7 mouse cellular contexts compared by ENCODE assay signal in genomic region chr5:29735557-29736061, GRCm38 (mm10). TPM values are rescaled to one million over a fixed set of nuclear protein-coding genes. Genes with fewer than 3 reads are reported as not detected.
A peak's percentile ranks its signal among the peaks of the same experiment; 100 is the strongest.
DNase-seq lines count a peak whose midpoint lies in the region; ATAC-seq and TF ChIP-seq lines count a peak whose summit lies in the region.

TSS of gene Dnajb6 (plus strand) at chr5:29735688.
TSS of gene Gm5129 (minus strand) at chr5:29735936.

- TF ChIP-seq POLR2A in small intestine, adult 2 months (IDR thresholded peaks at IDR 0.05; ENCODE audit: low read depth, low read length), result peak; percentile 60

- H3K9ac ChIP-seq in intestine, postnatal 0 days (ENCODE audit: low read depth, low read length), result peak within 1 kb of the TSS; percentile 93
- peak within 1 kb of the TSS; percentile 92 for H3K9ac ChIP-seq in midbrain, embryonic 12.5 days (replicated peaks)

- no peaks in the 10 kb centered on the region for H3K36me3 ChIP-seq in intestine, postnatal 0 days (ENCODE audit: control insufficient read depth, insufficient read depth)
- no peaks in the 10 kb centered on the region for H3K36me3 ChIP-seq in midbrain, embryonic 12.5 days
- H3K36me3 ChIP-seq in small intestine, adult 2 months (ENCODE audit: control insufficient read depth, insufficient read depth, low read length), result no peaks in the 10 kb centered on the region

- peak within 1 kb of the TSS; percentile 81 for H3K4me3 ChIP-seq in intestine, postnatal 0 days (ENCODE audit: low read depth, low read length)
- H3K4me3 ChIP-seq in midbrain, embryonic 12.5 days, result peak within 1 kb of the TSS; percentile 85
- H3K4me3 ChIP-seq in small intestine, adult 2 months (ENCODE audit: low read depth, low read length), result peak within 1 kb of the TSS; percentile 70

- no peaks in the 10 kb centered on the region for H3K9me3 ChIP-seq in intestine, postnatal 0 days (ENCODE audit: control insufficient read depth)
- H3K9me3 ChIP-seq in midbrain, embryonic 12.5 days, result no peaks in the 10 kb centered on the region

- H3K27me3 ChIP-seq in intestine, postnatal 0 days (replicated peaks; ENCODE audit: control insufficient read depth, insufficient read depth, low read length), result no peaks in the 10 kb centered on the region
- H3K27me3 ChIP-seq in midbrain, embryonic 12.5 days, result no peaks in the 10 kb centered on the region
- no peaks in the 10 kb centered on the region for H3K27me3 ChIP-seq in small intestine, adult 2 months (ENCODE audit: control insufficient read depth, insufficient read depth, low read length)

- intact Hi-C loops in left cerebral cortex, postnatal 4 days (cut with DNase I), result no loop called here

- TF ChIP-seq CTCF in intestine, postnatal 0 days (IDR thresholded peaks at IDR 0.05; ENCODE audit: low read depth), result no peak
- peak; percentile 15; the same call in 1 of the 2 replicates for TF ChIP-seq CTCF in small intestine, adult 2 months (IDR thresholded peaks at IDR 0.05; ENCODE audit: extremely low read depth, insufficient read length, insufficient replicate concordance, low read depth, low read length)

- WGBS in intestine, postnatal 0 days, result under 1% methylated on average over 46 of the region's 46 CpGs
- WGBS in midbrain, embryonic 12.5 days, result under 1% methylated on average over 46 of the region's 46 CpGs
- under 1% methylated on average over 46 of the region's 46 CpGs for WGBS in small intestine, adult 2 months

- DNase-seq in adrenal gland, adult 8-10 months, result peak; percentile 95
- peak; percentile 91 for DNase-seq in embryo, embryonic 9.5 days (ENCODE audit: extremely low spot score)
- peak; percentile 51 for DNase-seq in gonadal fat pad, adult 2 months (ENCODE audit: low read depth)
- DNase-seq in left cerebral cortex, postnatal 4 days, result peak; percentile 97

- H3K4me1 ChIP-seq in intestine, postnatal 0 days (replicated peaks; ENCODE audit: control insufficient read depth, insufficient read depth, low read length), result 0 out of 2 replicates have a peak, but pooled peaks cover 5% of the 10 kb centered on the region
- peaks cover 31% of the 10 kb centered on the region for H3K4me1 ChIP-seq in midbrain, embryonic 12.5 days
- H3K4me1 ChIP-seq in small intestine, adult 2 months (ENCODE audit: control insufficient read depth, insufficient read depth, insufficient read length, low read length), result peaks cover 11% of the 10 kb centered on the region; the same call in 1 of the 2 replicates

- peak; percentile 94 for ATAC-seq in intestine, postnatal 0 days
- peak; percentile 97 for ATAC-seq in midbrain, embryonic 12.5 days (ENCODE audit: low FRiP score, low read depth)

- peak within 1 kb of the TSS; percentile 98 for H3K27ac ChIP-seq in intestine, postnatal 0 days (ENCODE audit: low read depth, low read length)
- peak within 1 kb of the TSS; percentile 96 for H3K27ac ChIP-seq in midbrain, embryonic 12.5 days (replicated peaks)
- peak within 1 kb of the TSS; percentile 99 for H3K27ac ChIP-seq in small intestine, adult 2 months (ENCODE audit: insufficient read depth, low read depth, low read length)

- H3K4me2 ChIP-seq in intestine, postnatal 0 days (replicated peaks; ENCODE audit: low read depth), result peak within 1 kb of the TSS; percentile 79
- H3K4me2 ChIP-seq in midbrain, embryonic 12.5 days (replicated peaks), result peak within 1 kb of the TSS; percentile 82

RNA-seq across cellular contexts. Expression of gene Dnajb6, which starts in this region (rescaled TPM):
- total RNA-seq in adrenal gland, adult 8-10 months (2022), result 100 to 1,000 TPM; 116 to 159 (median 134) TPM
- 21.2 and 40.0 TPM in 2 replicates for polyA plus RNA-seq in gonadal fat pad, adult 2 months (2012; rRNA removed)
- polyA plus RNA-seq in intestine, postnatal 0 days (2015; fragmentation: Nextera tagmentation; extraction: Ambion mirVana), result 109 and 116 TPM in 2 replicates
- total RNA-seq in left cerebral cortex, postnatal 4 days (2021), result 100 to 1,000 TPM; 190 to 197 TPM
- 222 and 249 TPM in 2 replicates for polyA plus RNA-seq in midbrain, embryonic 12.5 days (2016; fragmentation: Nextera tagmentation; extraction: Ambion mirVana)
- 8.4 and 21.7 TPM in 2 replicates for polyA plus RNA-seq in small intestine, adult 2 months (2012; rRNA removed)

RNA-seq across cellular contexts. Expression of gene Gm5129, which starts in this region (rescaled TPM):
- total RNA-seq in adrenal gland, adult 8-10 months (2022), result 1 to 10 TPM in 2 of 4 experiments, not detected in 2; 1.6 to 2.2 TPM
- polyA plus RNA-seq in gonadal fat pad, adult 2 months (2012; rRNA removed), result 2.6 TPM in 1 of 2 replicates, not detected in the other
- polyA plus RNA-seq in intestine, postnatal 0 days (2015; fragmentation: Nextera tagmentation; extraction: Ambion mirVana), result not detected in 2 replicates
- not detected for total RNA-seq in left cerebral cortex, postnatal 4 days (2021)
- not detected in 2 replicates for polyA plus RNA-seq in midbrain, embryonic 12.5 days (2016; fragmentation: Nextera tagmentation; extraction: Ambion mirVana)
- polyA plus RNA-seq in small intestine, adult 2 months (2012; rRNA removed), result not detected in 2 replicates

Comparison
In these comparisons a context has a peak if more than half of its experiments do, and no peak if none do; other contexts are left out.
1. Peak in every context shown above with its lines: DNase-seq, ATAC-seq, H3K4me3 ChIP-seq and H3K27ac ChIP-seq.